Mouse (Mus musculus) layer of hippocampus, postnatal 25 days (tissue): ENCODE data around the gene Castor1. TPM values are rescaled to one million over a fixed set of nuclear protein-coding genes. Genes with fewer than 3 reads are reported as not detected.

Experiments
- DNase-seq, 2 experiments: peaks; one replicate each; pipeline ENCODE4 v3.0.0; 2022; ENCODE audit warnings: mixed read lengths in 2 of 2, low spot score in 1 of 2; ENCODE audit errors: extremely low spot score in 1 of 2
- total RNA-seq, 2 experiments: library from RNA; stranded (reverse); gene quantifications; 2 replicates each; pipeline ENCODE4 v1.2.3; 2021

Castor1 gene
- total RNA-seq, 2 experiments from 2014 or later = 6.0 to 6.1 TPM

DNA sequence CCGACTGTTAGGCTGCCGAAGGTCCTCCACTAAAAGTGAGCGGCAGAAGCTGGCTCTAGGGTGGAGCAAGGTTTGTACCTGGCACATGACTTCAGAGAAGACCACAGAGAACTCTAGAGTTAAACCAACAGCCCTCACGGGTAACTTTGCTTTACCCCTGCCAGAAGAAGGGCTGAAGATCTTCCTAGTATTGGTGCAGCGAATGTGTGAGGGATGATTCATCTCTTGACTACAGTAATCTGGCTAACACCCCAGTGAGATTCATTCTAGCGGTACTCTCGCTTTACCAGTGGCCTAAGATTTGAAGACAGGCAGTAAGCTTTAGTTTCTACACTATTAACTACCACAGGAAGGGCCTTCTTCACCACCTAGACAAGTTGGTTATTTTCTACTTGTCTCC lies 12.1 kb upstream of the Castor1 start:
- DNase-seq = no peak

DNA sequence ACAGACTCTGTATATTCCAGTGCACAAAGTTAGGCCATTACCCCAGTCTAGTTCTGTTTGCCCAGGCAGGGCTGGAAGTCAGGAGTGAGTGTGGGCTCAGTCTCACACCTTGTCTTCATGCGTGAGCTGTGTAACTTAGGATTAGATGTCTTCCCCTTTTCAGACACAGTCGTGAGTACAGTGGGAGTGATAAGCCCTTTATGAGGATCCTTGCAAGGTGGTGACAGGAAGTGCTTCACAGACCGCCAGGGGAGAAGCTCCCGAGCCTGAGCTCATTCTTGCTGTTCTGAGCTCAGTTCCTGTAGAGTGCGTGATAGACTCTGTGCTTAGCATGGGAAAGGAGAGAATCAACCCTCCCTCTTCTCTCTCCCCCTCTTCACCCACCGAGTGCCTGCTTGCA lies 11.5 kb upstream of the Castor1 start:
- DNase-seq = no peak

DNA sequence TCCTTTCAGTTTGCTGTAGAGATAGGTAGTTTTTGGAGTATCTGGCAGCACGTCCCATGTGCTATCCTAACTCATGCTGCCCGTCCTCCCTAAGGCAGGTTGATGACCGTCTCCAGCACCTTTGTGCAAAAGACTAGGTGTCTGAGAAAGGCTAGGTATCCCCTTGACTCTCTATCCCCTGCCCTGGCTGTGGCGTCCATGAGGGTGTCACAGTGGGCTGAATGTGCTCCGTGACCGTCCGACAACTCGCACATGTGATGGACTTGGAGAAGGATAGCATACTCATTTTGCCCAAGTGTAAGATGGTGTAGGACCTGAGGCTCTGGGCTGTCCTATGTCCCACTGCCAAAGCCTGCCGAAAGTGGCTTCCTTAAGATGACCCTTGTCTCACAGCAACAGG lies 10.4 kb upstream of the Castor1 start:
- no peak for DNase-seq

DNA sequence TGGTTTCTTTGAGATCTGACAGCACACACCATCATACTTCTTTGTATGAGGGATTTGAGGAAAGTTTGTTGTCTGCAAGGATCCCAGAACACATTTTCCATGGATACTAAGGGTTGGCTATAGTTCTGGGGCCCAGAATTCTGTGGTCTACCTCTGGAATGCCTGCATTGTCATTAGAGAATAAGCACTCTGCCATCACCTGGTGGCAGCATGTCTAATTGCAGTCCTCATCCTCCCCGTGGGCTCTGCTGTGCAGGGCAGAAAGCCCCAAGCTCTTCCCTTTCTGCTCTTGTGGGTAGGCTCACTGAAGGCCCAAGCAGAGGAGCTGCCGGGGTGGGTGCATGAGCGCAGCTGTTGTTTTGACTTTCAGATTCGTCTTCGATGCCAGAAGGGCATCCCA lies 8.5 kb upstream of the Castor1 start:
- no peak for DNase-seq

DNA sequence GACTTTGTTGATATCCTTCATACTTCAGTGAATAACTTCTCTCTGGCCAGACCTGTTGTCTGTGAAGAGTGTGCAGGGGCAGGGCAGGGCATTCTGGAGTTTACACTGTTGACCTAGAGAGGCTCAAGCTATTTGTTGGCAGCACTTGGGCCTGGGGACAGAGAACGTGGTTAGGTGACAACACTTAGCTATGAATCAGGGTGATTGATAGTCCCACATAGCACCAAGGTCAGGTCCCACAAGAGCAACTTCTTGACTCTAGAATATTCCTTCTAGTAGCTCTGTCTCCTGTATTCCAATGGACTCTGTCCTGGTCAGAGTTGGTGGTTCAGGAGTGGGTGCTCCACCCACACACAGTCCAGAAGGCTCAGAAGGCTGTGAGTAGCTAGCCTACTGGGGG lies 7.2 kb upstream of the Castor1 start:
- no peak for DNase-seq

DNA sequence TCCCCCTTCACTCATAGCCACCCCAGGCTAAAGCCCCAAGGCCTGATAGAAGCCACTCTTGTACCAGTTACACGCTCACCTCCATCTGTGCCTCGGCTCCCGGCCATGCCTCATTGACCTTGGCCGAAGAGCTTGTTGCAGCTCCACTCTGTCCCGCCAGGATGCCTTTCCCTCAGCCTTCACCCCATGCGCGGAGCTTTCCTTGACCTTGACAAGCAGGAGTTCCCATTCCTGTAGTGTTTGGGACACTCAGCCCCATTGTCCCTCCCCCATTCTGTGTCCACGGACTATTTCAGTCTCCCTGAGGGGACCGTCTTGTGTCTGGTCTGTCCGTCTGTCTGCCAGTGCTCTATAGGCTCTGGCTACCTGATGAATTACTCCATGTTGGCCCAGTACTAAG lies 4.9 kb upstream of the Castor1 start:
- DNase-seq = no peak

DNA sequence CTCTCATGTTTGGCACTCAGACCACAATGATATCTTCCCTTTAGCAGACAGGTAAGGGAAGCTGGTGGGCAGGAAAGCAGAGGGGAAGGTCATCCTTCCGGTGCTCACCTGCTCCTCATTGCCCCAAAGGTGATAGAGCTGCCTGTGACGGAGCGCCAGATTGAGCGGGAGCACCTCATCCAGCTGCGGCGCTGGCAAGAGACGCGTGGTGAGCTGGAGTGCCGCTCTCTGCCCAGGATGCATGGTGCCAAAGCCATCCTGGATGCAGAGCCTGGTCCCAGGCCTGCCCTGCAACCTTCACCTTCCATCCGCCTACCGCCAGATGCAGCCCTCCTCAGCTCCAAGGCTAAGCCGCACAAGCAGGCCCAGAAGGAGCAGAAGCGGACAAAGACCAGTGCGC lies 3.5 kb upstream of the Castor1 start:
- DNase-seq = no peak

DNA sequence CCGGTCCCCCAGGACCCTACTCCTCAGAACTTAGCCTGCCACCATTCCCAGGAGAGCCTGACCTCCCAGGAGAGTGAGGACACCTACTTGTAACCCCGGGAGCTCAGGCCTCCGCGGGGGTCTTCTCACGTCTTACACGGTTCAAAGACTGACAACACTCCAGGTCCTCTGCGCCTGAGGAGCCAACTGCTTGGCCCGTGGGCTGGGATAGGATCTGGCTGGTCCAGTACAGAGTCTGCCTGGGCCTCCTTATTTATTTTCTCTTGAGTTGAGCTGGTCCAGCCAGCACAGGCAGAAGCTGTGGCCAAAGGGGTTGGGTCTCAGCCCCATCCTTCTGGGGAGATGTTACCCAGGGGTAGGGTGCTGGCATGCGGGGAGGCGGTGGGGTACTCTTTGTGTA lies 3.0 kb upstream of the Castor1 start:
- no peak for DNase-seq

DNA sequence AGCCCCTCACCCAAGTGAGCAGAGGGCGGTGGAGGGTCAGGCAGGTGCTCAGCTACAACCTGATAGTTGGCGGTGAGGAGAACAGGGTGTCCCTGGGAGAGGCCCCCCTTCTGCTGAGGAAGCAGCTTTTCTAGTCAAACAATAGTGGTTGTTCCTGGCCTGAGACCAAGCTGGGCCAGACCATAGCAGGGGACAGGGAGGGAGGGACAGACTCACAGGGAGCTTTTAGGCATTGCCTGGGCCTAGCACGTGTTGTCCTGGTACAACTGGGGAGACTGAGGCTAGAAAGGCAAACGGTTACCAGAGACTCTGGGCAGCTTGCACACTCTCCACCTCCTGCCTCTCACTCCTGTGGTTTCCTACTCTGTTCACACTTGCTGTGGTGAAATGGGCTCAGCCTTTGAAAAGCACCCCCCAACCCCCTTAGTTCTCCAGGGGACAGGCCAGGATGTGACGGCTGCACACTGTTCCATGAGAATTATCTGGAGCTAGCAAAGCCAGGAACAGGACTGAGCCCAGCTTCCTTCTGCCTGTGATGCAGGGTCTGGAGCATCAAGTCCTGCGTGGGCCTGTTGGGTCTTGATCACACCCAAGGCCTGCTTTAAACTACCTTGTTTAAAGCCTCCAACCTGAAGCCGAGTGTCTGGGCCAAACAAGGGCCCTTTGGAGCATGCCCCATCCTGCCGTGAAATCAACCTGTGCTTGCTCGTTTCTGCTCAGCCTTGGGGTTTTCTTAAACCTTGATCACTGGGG lies 1.6 kb upstream of the Castor1 start:
- DNase-seq = no peak

DNA sequence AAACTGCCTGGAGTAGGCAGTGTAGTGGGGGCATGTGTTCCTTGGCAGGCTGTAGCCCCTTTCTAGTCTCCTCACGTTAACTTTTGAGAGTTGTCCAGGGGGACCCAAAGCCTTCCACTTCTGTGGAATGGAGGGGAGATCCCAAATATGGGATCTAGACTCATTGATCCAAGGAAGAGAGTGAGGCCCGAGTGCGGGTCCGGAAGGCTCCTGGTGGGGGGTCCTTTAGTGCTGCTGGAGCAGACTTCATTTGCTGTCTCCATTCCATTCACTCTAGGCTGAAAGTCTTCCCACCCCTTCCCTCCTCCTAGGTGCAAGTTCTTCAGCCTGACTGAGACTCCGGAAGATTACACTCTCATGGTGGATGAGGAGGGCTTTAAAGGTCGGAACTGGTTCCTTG lies 612 bp downstream of the Castor1 start:
- no peak for DNase-seq

DNA sequence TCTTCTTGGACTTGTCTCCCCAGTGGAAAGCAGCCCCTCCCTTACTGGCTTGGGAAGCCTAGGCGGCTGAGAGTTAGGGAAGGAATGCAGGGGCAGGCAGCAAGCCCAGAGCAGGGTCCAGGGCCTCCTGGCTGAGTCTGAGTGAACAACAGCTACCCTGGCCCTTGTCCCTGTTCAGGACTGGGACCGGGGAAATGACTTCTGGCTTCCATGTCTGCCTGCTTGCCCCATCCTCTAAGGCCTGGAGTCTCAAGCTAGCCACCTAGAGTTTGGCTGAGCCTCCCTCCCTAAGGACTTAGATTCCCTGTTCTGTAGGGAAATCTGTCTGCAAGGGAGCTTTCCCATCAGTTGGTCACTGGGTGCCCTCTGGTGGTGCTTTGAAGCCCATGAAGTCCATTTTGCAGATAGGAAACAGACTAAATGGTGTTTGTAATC lies 1.3 kb downstream of the Castor1 start:
- DNase-seq = peak; percentile 24 to 62

DNA sequence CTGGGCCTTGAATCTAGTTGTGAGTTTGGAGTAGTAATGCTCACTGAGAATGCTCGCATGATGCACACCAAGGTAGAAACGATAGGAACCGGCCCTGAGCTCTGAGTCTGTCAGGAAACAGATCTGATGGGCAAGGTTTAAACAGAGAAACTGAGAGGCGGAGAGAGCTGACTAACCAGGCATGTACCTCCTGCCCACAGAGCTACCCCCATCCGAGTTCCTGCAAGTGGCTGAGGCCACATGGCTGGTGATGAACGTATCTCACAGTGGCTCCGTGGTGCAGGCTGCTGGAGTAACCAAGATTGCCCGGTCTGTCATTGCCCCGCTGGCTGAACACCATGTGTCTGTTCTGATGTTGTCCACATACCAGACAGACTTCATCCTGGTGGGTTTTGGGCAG lies 1.9 kb downstream of the Castor1 start:
- DNase-seq = no peak

DNA sequence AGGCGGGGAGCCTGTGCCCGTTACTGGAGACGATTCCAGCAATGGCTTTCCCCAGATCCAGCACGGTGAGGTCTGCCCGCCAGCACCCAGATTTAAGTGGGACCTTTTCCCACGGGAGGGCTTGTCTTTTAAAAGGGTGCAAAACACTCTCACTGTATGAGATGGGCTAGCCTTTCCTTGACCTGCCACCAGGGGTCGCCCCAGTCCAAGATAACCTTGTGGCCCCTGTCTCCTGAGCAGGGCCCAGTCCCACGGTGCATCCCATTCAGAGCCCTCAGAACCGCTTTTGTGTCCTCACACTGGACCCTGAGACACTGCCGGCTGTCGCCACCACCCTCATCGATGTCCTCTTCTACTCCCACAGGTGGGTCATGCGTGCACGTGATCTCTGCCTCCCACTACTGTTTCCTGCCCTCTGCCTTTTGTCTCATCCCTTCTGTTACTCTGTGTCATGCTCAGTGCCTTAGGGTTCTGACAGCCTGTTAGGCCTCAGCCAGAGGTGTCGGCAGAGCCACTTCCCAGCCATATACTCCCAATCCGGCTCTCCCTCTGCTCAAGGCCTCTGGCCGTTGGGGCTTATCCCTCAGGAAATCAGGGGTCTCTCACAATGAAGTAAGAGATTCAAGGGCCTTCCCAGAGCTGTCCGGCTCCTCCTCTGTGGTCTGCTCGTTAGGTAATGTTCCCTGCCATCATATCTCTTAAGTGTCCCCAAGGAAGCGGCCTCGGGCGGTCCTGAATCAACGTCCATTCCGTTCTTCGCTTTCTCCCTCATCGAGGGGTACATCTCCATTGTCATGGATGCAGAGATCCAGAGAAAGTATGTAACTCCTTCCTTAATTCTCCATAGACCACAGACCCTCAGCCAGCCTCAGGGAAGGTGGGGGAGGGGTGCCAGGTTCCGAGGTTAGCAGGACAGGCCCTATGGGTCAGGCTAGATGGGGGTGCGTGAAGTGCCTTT lies 2.7 kb downstream of the Castor1 start:
- DNase-seq = peak; percentile 49 to 88

DNA sequence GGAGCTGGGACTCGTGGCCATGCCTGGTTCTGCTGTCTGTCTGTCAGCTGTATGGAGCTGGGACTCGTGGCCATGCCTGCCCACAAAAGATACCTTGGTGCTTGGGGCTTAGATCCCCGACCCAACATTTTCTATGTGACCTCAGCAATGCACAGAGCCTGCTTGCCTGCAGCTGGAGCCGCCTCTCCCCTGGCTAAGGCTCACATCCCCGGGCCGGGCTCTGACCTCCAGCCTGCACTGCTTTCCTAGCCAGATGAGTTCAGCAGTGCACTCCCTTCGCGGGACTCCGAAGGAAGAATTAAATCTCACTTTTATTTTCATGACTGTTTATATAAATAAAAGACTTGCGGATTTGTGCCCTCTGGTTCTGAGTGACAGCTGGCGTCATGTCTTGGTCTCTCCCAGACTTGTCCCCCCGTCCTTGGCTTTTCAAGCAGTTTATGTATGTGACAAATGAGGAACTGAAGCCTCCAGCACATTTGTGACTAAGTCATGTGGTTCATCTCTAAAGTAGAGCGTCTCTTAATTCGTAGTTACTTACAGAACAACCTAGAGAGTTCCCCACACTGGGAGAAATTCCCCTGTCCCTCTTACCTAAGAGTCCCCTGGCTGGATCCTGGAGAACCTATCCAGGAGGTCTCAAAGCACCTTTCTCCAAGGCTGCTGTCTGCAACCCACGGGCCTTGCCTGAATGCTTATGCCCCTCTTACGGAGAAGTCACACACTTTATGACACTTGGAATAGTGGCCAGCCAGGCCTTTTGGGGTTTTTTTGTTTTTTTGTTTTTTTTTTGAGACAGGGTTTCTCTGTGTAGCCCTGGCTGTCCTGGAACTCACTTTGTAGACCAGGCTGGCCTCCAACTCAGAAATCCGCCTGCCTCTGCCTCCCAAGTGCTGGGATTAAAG lies 4.3 kb downstream of the Castor1 start:
- DNase-seq = no peak

DNA sequence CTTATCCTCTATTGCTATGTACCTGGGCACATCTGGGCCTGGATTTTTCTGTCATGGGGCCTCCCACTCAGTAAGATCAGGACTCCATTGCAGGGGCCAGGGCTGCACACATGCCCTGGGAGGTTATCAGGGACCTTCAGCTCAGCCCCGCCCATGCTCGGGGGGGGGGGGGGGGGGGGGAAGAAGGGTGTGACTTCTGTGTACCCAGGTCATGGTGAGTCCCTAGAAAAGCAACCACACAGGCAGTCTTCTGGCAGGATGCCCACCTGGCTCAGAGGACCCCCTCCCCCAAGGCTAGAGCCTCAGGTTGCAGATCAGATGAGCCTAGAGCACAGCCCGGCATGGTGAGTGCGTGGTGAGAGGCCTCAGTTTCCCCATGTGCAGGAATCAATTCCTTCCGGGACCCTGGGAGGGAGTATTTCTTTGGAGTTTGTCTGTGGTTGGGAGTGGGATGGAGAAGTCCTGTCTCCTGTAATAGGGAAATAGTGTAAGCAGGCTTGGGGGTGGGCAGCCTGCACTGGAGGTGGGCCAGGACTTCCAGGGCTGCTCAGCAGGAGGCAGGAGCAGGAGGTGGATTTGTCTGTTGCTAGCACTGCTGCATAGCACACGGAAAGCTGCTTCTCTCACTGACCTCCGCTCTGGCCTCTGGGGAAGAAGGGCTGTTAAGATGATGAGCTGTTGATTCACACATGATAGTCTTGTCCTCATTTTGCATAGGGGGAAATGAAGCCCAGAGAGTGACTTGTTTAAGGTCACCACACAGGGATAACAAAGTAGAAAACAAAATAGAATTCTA lies 5.6 kb downstream of the Castor1 start:
- no peak for DNase-seq

DNA sequence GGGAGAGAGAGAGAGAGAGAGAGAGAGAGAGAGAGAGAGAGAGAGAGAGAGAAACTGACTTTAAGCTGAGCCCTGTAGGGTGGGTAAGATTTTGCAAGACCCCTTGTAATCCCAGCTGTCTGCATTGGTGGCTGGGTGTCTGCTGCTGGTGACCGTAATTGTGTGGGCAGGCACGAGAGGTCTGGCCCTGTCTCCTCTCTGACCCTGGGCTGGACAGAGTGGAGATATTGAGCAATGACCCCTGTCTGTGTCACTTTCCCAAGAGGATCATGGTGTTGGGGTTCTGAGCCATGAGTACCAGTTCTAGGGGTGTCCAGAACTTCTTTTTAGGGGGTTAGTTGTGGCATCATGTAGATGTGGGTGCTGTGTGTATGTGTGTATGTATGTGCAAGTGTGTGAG lies 6.2 kb downstream of the Castor1 start:
- no peak for DNase-seq

DNA sequence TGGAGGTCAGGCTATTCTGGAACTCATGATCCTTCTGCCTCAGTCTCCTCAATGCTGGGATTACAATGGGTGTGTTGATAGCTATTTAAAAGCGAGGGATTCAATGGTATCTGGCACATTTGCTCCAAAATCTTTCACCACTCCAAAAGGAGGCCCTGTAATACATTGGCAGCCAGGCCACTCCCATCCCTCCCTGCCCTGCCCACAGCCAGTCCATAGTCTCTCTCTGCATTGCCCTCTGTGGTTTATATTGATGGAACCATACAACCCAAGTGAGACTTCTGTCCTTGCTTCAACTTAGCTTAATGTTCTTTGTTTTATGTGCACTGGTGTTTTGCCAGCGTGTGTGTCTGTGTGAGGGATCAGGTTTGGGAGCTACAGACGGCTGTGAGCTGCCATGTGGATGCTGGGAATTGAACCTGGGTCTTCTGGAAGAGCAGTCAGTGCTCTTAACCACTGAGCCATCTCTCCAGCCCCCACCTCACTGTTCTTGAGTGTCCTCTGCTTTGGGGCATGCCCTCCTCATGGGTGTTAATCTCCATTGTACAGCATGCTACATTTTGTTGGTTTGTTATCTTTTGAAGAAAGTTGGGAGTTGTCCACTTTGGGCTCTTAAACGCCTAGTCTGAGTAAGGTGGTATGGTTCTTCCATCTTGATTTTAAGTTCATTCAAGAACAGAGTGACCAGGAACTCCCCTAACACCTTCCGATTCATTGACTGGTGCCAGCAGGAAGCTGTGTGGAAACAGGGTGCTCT lies 8.7 kb downstream of the Castor1 start:
- DNase-seq = no peak

DNA sequence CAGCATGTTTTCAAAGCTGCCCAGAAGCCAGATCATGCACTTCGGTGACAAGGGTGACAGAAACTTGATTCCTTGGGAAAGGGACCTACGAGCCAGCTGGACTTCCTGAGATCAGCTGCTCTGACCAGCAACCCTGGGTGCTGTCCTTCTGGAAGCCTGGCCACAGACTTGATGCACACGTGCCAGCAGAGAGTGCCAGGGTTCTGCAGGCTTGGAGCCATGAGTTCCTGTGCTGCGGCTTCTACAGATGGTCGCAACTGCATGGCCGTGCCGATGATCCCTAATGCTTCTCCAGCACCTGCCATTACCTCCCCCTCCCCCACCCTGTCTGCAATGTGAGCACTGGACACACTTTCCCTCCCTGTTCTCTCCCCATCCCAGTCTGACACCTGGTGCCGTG lies 10.4 kb downstream of the Castor1 start:
- no peak for DNase-seq

DNA sequence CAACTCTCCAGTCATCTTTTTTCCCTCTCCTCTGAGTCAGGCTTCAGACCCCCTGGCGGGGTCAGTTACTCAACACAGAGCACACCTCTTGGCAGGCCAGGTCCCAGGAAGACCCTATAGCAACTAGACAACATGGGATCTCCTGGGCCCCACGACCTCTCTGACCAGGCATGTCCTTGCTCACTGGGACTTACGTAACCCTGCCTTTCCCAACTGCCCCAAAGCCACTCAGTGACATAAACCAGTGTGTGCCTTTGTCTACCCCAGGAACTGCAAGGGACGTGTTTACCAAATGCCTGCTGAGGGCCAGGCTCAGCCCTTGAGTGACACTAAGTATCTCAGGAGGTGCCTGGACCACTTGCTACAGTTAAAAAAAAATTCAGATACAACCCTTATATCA lies 11.8 kb downstream of the Castor1 start:
- DNase-seq = no peak
